Mouse (Mus musculus): Measurements from ENCODE around the gene Ccnk.

GRCm38 (mm10) chr12:108237300-108238006, 58.1 kb downstream of the Ccnk start:
- no peak for TF ChIP-seq POLR2A (IDR thresholded peaks at IDR 0.05; ENCODE audit: low read depth, low read length)
- no peak for TF ChIP-seq CTCF (IDR thresholded peaks at IDR 0.05; ENCODE audit: extremely low read depth, insufficient read depth, insufficient read length, insufficient replicate concordance)
